Mouse (Mus musculus): ENCODE results near the gene Tnnc2. TPM values are rescaled to one million over a fixed set of nuclear protein-coding genes. Genes with fewer than 3 reads are reported as not detected.

Gene Tnnc2
- polyA plus RNA-seq, 1 experiment from 2014 or later, result 0.39 TPM

DNA sequence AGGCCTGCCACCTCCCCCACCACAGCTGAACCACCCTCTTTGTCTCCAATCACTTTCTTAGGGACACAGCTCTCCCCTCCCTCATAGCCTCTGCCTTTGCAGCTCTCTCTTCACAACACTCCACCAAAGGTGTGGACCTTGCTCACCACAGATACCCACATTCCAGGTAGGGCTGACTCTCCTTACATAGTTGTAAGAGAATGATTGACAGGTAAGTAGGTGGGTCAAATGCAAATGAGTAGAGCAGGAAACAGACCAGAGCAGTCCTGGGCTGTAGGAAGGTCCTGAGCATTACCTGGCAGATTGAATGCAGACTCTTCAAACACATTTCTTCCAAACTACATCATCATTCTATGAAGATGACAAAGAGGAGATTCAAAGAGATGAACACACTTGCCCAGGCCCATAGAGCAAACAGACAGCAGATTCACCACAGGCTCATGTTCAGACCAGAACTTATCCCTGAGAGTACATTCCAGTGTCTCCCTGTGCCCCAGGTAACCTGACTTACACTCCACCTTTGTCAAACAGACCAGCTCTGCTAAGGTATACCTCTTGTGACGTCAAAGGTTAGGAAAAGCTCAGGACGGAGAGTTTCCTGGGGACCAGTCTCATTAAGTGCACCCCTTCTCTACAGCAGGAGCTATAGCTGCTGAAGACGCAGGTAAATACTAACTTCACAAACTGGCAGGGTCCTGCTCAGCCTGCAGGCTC, 42.2 kb downstream of the Tnnc2 start:
- Histone ChIP-seq H3K9ac (no peak overlapping the region), H3K4me2 (replicated peaks) (no peak overlapping the region), H3K4me1 (replicated peaks; ENCODE audit: control insufficient read depth, insufficient read depth, low read length) (no peaks in the 10 kb centered on the region), H3K27ac (no peak overlapping the region), H3K9me3 (ENCODE audit: control insufficient read depth, low read length) (no peaks in the 10 kb centered on the region), H3K27me3 (ENCODE audit: control insufficient read depth, insufficient read depth, low read length) (no peaks in the 10 kb centered on the region), H3K36me3 (replicated peaks; ENCODE audit: control insufficient read depth, insufficient read depth) (no peaks in the 10 kb centered on the region), H3K4me3 (replicated peaks; ENCODE audit: low read length) (no peak overlapping the region)
- ATAC-seq (ENCODE audit: low FRiP score) (no peak), DNase-seq (ENCODE audit: low spot score) (no peak)
- WGBS, result 79% methylated on average over 3 of the region's 3 CpGs

DNA sequence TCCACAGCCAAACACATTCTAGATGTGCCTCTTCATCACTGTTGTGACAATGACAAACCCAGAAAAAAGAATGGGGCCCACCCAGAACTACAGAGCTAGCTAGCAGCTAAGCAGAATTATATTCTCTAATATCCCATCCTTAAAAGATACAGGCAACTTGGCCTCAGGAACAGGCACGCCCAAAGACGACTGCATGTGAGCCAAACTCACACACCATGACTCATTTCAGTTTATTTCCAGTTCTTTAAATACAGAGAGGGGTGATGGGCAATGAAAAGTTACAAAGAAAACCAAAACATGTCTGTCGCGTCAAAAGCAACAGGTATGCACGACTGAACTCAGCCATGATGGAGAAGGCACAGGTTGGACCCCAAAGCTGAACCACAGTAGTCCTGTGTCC, 44.3 kb downstream of the Tnnc2 start:
- ATAC-seq (ENCODE audit: low FRiP score) (no peak), DNase-seq (ENCODE audit: low spot score) (no peak)
- H3K36me3 ChIP-seq (replicated peaks; ENCODE audit: control insufficient read depth, insufficient read depth), result no peaks in the 10 kb centered on the region
- no peaks in the 10 kb centered on the region for H3K4me1 ChIP-seq (replicated peaks; ENCODE audit: control insufficient read depth, insufficient read depth, low read length)
- no peak overlapping the region for H3K4me2 ChIP-seq (replicated peaks)
- 91% methylated on average over 5 of the region's 5 CpGs for WGBS
- H3K4me3 ChIP-seq (replicated peaks; ENCODE audit: low read length), result no peak overlapping the region
- no peak overlapping the region for H3K27ac ChIP-seq
- no peaks in the 10 kb centered on the region for H3K9me3 ChIP-seq (ENCODE audit: control insufficient read depth, low read length)
- H3K27me3 ChIP-seq (ENCODE audit: control insufficient read depth, insufficient read depth, low read length), result no peaks in the 10 kb centered on the region
- no peak overlapping the region for H3K9ac ChIP-seq

- H3K9me3 ChIP-seq (ENCODE audit: control insufficient read depth, low read length), result no peaks in the 10 kb centered on the region
- no peak overlapping the region for H3K9ac ChIP-seq
- H3K27me3 ChIP-seq (ENCODE audit: control insufficient read depth, insufficient read depth, low read length), result no peaks in the 10 kb centered on the region
- H3K4me1 ChIP-seq (replicated peaks; ENCODE audit: control insufficient read depth, insufficient read depth, low read length), result no peaks in the 10 kb centered on the region
- no peak overlapping the region for H3K4me3 ChIP-seq (replicated peaks; ENCODE audit: low read length)
- no peak for DNase-seq (ENCODE audit: low spot score)
- no peak overlapping the region for H3K4me2 ChIP-seq (replicated peaks)
- H3K36me3 ChIP-seq (replicated peaks; ENCODE audit: control insufficient read depth, insufficient read depth), result no peaks in the 10 kb centered on the region
- no peak overlapping the region for H3K27ac ChIP-seq
- no peak for ATAC-seq (ENCODE audit: low FRiP score)
- whole genome bisulfite sequencing, result 86% methylated on average over 5 of the region's 5 CpGs
Observed at GRCm38 (mm10) chr2:164734839-164735238, 44.9 kb downstream of the Tnnc2 start.

GRCm38 (mm10) chr2:164733259-164733658, 46.5 kb downstream of the Tnnc2 start:
- H3K4me1 ChIP-seq (replicated peaks; ENCODE audit: control insufficient read depth, insufficient read depth, low read length), result no peaks in the 10 kb centered on the region
- H3K27me3 ChIP-seq (ENCODE audit: control insufficient read depth, insufficient read depth, low read length), result no peaks in the 10 kb centered on the region
- ATAC-seq (ENCODE audit: low FRiP score), result no peak
- H3K9ac ChIP-seq, result no peak overlapping the region
- H3K9me3 ChIP-seq (ENCODE audit: control insufficient read depth, low read length), result no peaks in the 10 kb centered on the region
- no peak for DNase-seq (ENCODE audit: low spot score)
- H3K36me3 ChIP-seq (replicated peaks; ENCODE audit: control insufficient read depth, insufficient read depth), result no peaks in the 10 kb centered on the region
- no peak overlapping the region for H3K4me2 ChIP-seq (replicated peaks)
- no peak overlapping the region for H3K27ac ChIP-seq
- 92% methylated on average over 2 of the region's 2 CpGs for WGBS
- H3K4me3 ChIP-seq (replicated peaks; ENCODE audit: low read length), result no peak overlapping the region

- no peak for ATAC-seq (ENCODE audit: low FRiP score)
- Histone ChIP-seq H3K4me3 (replicated peaks; ENCODE audit: low read length) (no peak overlapping the region), H3K9me3 (ENCODE audit: control insufficient read depth, low read length) (no peaks in the 10 kb centered on the region), H3K27ac (no peak overlapping the region), H3K4me1 (replicated peaks; ENCODE audit: control insufficient read depth, insufficient read depth, low read length) (no peaks in the 10 kb centered on the region), H3K9ac (no peak overlapping the region), H3K36me3 (replicated peaks; ENCODE audit: control insufficient read depth, insufficient read depth) (no peaks in the 10 kb centered on the region), H3K4me2 (replicated peaks) (no peak overlapping the region), H3K27me3 (ENCODE audit: control insufficient read depth, insufficient read depth, low read length) (no peaks in the 10 kb centered on the region)
- DNase-seq (ENCODE audit: low spot score), result no peak
- 82% methylated on average over 5 of the region's 5 CpGs for WGBS
Observed at GRCm38 (mm10) chr2:164731719-164732118, 48.0 kb downstream of the Tnnc2 start.

Other genes starting within 250 kb of the Tnnc2 start
- gene Wfdc2, start 217.6 kb downstream of the Tnnc2 start, polyA plus RNA-seq (2014; fragmentation: Nextera tagmentation; extraction: Ambion mirVana), result 2.4 and 4.0 TPM in 2 replicates
- gene Spint3, start 206.5 kb downstream of the Tnnc2 start, polyA plus RNA-seq (2014; fragmentation: Nextera tagmentation; extraction: Ambion mirVana), result not detected in 2 replicates
- 0.25 TPM in 1 of 2 replicates, not detected in the other for gene Wfdc6a, start 194.5 kb downstream of the Tnnc2 start, polyA plus RNA-seq (2014; fragmentation: Nextera tagmentation; extraction: Ambion mirVana)
- gene Eppin, start 186.4 kb downstream of the Tnnc2 start, polyA plus RNA-seq (2014; fragmentation: Nextera tagmentation; extraction: Ambion mirVana), result not detected in 2 replicates
- gene Wfdc6b, start 166.4 kb downstream of the Tnnc2 start, polyA plus RNA-seq (2014; fragmentation: Nextera tagmentation; extraction: Ambion mirVana), result not detected in 2 replicates
- not detected in 2 replicates for gene Wfdc8, start 166.3 kb downstream of the Tnnc2 start, polyA plus RNA-seq (2014; fragmentation: Nextera tagmentation; extraction: Ambion mirVana)
- not detected in 2 replicates for gene Wfdc16, start 141.2 kb downstream of the Tnnc2 start, polyA plus RNA-seq (2014; fragmentation: Nextera tagmentation; extraction: Ambion mirVana)
- gene Wfdc10, start 123.9 kb downstream of the Tnnc2 start, polyA plus RNA-seq (2014; fragmentation: Nextera tagmentation; extraction: Ambion mirVana), result not detected in 2 replicates
- gene Wfdc9, start 123.4 kb downstream of the Tnnc2 start, polyA plus RNA-seq (2014; fragmentation: Nextera tagmentation; extraction: Ambion mirVana), result not detected in 2 replicates
- gene Wfdc11, start 105.9 kb downstream of the Tnnc2 start, polyA plus RNA-seq (2014; fragmentation: Nextera tagmentation; extraction: Ambion mirVana), result not detected in 2 replicates
- 0.26 TPM in 1 of 2 replicates, not detected in the other for gene Wfdc13, start 94.9 kb downstream of the Tnnc2 start, polyA plus RNA-seq (2014; fragmentation: Nextera tagmentation; extraction: Ambion mirVana)
- not detected in 2 replicates for gene Spint4, start 81.5 kb downstream of the Tnnc2 start, polyA plus RNA-seq (2014; fragmentation: Nextera tagmentation; extraction: Ambion mirVana)
- not detected in 2 replicates for gene Spint5, start 64.7 kb downstream of the Tnnc2 start, polyA plus RNA-seq (2014; fragmentation: Nextera tagmentation; extraction: Ambion mirVana)
- gene Wfdc3, start 34.0 kb downstream of the Tnnc2 start, polyA plus RNA-seq (2014; fragmentation: Nextera tagmentation; extraction: Ambion mirVana), result 0.78 and 1.4 TPM in 2 replicates
- 46.6 and 50.3 TPM in 2 replicates for gene Dnttip1, start 34.0 kb downstream of the Tnnc2 start, polyA plus RNA-seq (2014; fragmentation: Nextera tagmentation; extraction: Ambion mirVana)
- 59.4 and 67.9 TPM in 2 replicates for gene Ube2c, start 10.1 kb downstream of the Tnnc2 start, polyA plus RNA-seq (2014; fragmentation: Nextera tagmentation; extraction: Ambion mirVana)
- gene Snx21, start 5.9 kb upstream of the Tnnc2 start, polyA plus RNA-seq (2014; fragmentation: Nextera tagmentation; extraction: Ambion mirVana), result 33.3 and 40.8 TPM in 2 replicates
- gene Acot8, start 24.9 kb upstream of the Tnnc2 start, polyA plus RNA-seq (2014; fragmentation: Nextera tagmentation; extraction: Ambion mirVana), result 18.3 and 20.8 TPM in 2 replicates
- gene Zswim3, start 25.1 kb upstream of the Tnnc2 start, polyA plus RNA-seq (2014; fragmentation: Nextera tagmentation; extraction: Ambion mirVana), result 16.4 and 17.0 TPM in 2 replicates
- 25.7 and 26.7 TPM in 2 replicates for gene Zswim1, start 42.7 kb upstream of the Tnnc2 start, polyA plus RNA-seq (2014; fragmentation: Nextera tagmentation; extraction: Ambion mirVana)
- gene Spata25, start 48.6 kb upstream of the Tnnc2 start, polyA plus RNA-seq (2014; fragmentation: Nextera tagmentation; extraction: Ambion mirVana), result not detected in 2 replicates
- gene Ctsa, start 52.9 kb upstream of the Tnnc2 start, polyA plus RNA-seq (2014; fragmentation: Nextera tagmentation; extraction: Ambion mirVana), result 85.9 and 89.6 TPM in 2 replicates
- 5.8 and 7.9 TPM in 2 replicates for gene Neurl2, start 53.5 kb upstream of the Tnnc2 start, polyA plus RNA-seq (2014; fragmentation: Nextera tagmentation; extraction: Ambion mirVana)
- gene Pltp, start 77.7 kb upstream of the Tnnc2 start, polyA plus RNA-seq (2014; fragmentation: Nextera tagmentation; extraction: Ambion mirVana), result 148 and 167 TPM in 2 replicates
- gene Pcif1, start 99.3 kb upstream of the Tnnc2 start, polyA plus RNA-seq (2014; fragmentation: Nextera tagmentation; extraction: Ambion mirVana), result 72.9 and 74.7 TPM in 2 replicates
- gene Zfp335, start 131.8 kb upstream of the Tnnc2 start, polyA plus RNA-seq (2014; fragmentation: Nextera tagmentation; extraction: Ambion mirVana), result 14.6 and 15.4 TPM in 2 replicates
- gene Mmp9, start 160.8 kb upstream of the Tnnc2 start, polyA plus RNA-seq (2014; fragmentation: Nextera tagmentation; extraction: Ambion mirVana), result 28.8 and 33.2 TPM in 2 replicates
- gene Slc12a5, start 180.8 kb upstream of the Tnnc2 start, polyA plus RNA-seq (2014; fragmentation: Nextera tagmentation; extraction: Ambion mirVana), result 62.1 and 73.6 TPM in 2 replicates

Measured in hindbrain, embryonic 14.5 days (tissue).